Mouse (Mus musculus): Measurements from ENCODE around the gene Bud23.

DNA sequence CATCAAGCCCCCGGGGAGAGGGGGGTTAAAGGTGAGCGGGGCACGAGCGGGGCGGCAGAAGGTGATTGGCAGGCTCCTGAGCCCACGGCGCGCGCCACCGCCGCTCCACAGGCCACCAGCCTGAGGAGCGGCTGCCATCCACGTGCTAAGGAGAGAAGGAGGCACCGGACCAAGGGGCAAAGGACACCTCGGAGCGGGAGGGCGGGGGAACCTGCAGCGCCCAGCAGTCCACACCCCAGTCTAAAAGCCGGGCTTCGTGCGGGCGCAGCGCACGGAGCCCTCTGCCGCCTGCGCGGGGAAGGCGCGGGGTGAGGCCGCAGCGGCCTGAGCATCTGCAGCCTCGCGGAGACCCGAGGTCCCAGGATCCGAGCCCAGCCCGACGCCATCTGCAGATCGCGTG is 24.9 kb upstream of the Bud23 start, which contains the start of gene Mlxipl:
- peak; percentile 44 for TF ChIP-seq CTCF (IDR thresholded peaks at IDR 0.05; ENCODE audit: low read depth, low read length)
- 0 out of 2 replicates have a peak, but pooled peaks have one; percentile 22 for TF ChIP-seq POLR2A (IDR thresholded peaks at IDR 0.05; ENCODE audit: extremely low read depth, insufficient read depth, low read length)

All from liver, adult 2 months (tissue).